Mouse (Mus musculus) R1 (cell line): ENCODE measurements around the gene Trpc2.

Source experiments
- DNase-seq: peaks from one replicate; pipeline ENCODE4 v3.0.0-alpha.2; 2018; ENCODE audit warnings: low read depth, low spot score

The Trpc2 gene

DNA sequence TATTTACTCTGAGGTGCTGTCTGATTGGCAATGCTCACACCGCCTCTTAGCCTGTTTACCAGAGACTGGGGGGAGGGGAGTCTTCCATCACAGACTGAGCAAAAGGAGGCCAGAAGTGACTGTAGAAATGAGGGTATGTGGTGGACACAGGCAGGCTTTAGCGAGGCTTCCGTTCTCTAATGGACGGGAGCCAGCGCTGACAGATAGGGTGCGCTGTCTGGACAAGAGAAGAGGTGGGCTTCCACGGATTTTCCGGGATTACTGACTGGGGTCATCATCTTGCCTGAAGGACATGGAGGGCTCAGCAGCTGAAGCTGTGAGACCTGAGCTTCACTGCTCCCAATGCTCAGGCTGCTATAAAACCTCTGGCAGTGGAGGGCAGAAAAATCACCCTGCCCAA lies 19.3 kb downstream of the Trpc2 start:
- DNase-seq, result no peak

DNA sequence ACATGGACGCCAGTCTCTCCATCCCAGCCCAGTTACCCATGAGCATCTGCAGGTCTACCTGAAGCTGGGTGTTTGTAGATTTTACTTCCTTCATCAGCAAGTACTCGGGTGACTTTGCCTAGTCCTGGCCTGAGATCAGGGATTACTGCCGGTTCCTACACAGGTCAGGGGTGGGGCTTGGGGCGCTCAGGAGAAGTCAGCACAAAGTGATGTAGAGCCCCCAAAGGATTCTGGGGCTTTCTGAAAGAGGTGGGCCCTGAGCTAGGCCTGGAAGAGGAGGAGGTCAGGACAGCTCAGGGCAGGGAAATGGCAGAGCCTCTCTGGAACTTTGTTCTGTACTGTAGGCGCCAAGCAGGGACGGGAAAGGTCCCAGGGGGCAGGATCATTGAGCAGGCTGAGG lies 19.8 kb downstream of the Trpc2 start:
- peak; percentile 77 for DNase-seq

DNA sequence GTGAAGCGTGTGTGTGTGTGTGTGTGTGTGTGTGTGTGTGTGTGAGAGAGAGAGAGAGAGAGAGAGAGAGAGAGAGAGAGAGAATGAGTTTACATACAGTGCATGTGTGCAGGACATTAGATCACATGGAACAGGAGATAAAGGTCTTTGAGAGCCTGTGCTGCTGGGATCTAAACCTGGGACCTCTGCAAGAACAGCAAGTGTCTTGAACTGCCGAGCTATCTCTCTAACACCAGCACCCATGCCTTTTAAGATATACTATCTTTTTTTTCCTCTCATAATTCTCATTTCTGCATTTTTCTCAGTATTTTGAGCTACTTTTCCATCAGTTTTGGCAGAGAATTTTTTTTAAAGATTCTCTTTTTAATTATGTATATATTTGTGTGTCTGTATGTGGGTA lies 20.6 kb downstream of the Trpc2 start:
- no peak for DNase-seq

DNA sequence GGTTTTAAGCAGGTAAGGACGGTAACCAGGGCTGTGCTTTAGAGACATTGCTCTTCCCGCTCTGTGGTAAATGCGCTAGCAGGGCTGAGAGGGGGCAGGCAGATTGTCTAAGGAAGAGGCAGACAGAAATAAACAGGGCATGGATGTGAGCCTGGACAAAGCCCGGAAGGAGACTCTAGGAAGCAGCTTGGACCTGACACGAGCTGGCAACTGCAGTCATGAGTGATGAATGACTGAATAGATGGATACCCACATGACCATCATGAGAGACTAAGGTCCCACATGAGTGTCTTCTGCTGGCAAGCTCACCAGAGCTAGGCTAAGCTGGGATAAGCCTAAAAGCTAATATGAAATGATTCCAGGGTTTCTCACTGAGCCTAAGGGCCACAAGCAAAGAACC lies 21.2 kb downstream of the Trpc2 start:
- no peak for DNase-seq

DNA sequence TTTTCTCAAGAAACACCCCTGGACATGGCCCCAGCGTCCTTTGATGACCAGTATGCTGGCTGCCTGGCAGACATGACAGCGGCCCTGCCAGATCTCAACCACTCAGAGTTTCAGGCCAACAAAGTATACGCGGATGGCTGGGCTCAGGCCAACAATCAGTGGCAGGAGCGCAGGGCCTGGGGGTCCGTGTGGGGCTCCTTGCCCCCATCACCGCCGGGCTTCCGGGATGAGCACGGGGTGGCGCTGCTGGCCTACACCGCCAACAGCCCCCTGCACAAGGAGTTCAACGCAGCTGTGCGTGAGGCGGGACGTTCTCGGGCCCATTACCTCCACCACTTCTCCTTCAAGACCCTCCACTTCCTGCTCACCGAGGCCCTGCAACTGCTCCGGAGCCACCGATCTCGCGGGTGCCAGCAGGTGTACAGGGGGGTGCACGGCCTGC lies 23.8 kb downstream of the Trpc2 start:
- DNase-seq, result peak; percentile 53

DNA sequence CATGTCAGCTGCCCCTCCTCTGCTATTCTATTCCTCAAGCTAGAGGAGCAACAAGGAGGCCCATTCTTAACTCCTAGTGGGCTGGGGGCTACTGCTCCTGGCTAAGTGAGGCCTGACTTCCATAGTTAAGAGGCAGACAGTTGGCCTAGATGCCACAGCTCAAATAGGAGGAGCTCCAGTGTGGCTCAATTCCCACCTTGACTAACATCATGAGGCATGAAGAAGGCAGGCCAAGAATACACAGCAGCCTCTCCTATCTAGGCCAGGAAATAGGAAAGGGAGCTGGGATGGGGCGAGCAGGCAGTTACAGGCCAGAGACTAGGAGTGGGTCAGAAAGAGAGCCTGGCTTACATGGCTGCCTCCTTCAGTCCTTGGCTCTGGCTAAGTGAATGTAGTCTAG lies 25.3 kb downstream of the Trpc2 start:
- DNase-seq, result no peak

DNA sequence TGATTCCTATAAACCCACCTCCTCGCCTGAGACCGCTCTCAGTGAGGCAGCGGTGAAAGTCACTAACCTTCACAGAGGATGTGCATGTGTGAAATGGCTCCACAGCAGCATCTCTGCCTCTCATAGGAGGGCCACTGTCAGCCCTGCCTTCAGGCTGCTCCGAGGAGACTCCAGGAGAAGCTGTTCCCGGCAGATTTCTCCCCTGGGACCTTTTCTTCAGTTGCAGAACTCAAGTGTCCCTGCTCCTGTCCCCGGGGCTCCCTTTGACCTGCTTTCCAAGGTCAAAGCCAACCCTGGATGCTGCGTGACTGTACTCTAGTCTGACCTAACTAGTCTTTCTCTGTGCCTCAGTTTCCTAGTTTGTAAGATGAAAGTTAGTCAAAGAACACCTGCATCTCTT lies 26.3 kb downstream of the Trpc2 start, which contains the start of gene Art5:
Gene Art5 (minus strand): TSS at position 319 of the 400 bp plus-strand sequence.
- DNase-seq, result no peak

DNA sequence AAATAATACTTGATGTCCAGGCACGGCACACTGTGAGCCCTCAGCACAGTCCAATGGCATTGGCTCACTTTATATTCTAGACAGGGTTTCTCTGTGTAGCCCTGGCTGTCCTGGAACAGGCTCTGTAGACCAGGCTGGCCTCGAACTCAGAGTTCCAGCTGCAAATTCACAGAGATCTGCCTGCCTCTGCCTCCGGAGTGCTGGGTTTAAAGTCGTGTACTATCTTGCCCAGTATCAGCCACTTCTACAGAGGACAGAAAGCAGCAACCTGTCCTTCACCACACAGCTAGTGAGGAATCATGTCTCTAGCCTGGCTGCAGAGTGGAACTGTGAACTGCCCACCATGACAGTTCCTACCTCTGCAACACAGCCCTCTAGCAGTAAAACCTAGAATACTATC lies 26.8 kb downstream of the Trpc2 start:
- DNase-seq, result no peak

DNA sequence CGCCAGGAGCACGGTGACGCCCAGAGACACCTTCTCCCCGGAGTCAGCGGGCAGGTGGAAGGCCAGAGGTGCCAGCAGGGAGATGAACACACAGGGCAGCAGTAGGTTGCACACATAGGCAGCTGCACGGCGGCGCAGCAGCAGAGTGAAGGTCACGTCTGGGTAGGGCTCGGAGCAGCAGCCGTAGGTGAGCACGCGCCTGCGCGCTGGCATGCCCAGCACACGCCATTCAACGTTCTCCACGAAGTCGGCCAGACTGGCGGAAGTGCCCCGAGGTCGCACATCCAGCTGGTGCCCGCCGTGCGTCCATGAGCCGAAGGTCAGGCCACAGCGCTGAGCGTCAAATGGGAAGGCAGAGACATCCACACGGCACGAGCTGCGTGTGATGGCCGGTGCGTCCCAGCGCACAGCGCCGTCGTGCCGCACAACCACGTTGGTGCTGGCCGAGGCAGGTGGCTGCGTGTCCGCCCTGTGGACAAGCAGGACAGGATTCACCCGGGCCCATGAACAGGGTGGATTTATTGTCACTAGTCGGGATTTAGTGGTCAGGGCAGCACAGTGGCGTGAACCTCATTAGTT lies 30.3 kb downstream of the Trpc2 start:
- DNase-seq, result peak; percentile 39

DNA sequence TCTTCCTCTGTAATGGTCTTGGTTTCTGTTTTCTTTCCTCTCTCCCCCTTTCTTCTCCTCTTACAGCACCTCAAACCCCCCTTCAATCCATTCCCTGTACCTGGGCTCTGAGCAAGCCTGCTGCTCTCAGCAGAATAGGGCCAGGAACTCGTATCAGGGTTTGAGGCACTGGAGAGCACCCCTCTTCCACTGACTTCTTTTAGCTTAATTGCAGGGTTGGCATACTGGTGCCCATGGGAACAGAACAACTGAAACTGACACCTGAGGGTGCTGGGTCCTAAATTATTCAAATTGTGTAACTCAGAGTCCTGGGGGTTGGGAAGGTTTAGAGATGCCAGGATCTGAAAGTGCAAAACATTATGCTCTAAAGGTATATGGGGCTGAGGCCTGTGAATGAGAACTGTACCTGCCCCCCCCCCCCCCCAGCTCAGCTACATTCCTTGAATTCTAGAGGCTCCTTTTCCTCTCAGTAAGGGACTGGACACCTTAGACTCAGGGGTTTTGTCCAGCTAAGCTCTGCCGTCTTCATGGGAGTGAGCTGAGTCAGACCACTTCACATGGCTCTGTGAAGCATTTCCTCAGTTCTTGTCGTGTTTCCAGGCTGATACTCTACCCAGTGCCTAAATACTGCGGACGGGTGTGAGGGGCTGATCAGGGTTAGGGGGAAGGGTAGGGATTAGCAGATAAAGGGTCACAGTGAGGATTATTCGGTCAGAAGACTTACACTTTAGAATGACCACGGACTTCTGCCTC lies 33.8 kb downstream of the Trpc2 start, which contains the start of gene Chrna10:
Gene Chrna10 (minus strand): TSS at position 250 of the 753 bp plus-strand sequence.
- no peak for DNase-seq

DNA sequence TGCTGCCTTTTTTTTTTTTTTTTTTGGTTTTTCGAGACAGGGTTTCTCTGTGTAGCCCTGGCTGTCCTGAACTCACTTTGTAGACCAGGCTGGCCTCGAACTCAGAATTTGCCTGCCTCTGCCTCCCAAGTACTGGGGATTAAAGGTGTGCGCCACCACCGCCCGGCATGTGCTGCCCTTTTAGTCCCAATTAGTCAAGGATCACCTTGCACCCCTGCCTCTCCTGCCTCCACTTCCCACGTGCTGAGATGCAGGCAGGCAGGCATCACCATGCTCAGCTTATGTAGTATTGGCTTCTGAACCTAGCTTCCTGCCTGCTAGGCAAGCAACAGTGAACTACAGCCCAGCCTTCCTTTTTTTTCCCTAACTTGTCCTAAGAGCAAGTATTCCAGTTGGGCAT lies 34.5 kb downstream of the Trpc2 start:
- DNase-seq, result no peak

DNA sequence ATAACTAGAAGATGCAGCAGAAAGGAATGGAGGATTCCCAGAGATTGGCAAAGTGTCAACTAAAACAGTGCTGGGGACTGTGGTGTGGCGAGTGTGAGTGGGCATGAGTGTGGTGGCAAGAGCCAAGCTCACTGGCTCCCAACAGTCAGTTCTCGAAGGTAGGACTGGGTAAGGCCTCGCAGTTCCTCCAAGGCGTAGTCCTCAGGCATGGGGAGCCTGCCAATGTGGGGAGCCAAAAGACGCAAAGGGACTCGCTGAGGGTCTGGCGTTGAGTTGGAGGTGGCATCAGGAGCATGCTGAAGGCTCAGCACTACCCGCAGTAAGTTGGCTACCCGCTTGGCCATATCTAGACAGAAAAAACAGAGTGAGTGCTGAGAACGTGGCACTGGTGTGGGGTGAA lies 37.4 kb downstream of the Trpc2 start:
- no peak for DNase-seq

DNA sequence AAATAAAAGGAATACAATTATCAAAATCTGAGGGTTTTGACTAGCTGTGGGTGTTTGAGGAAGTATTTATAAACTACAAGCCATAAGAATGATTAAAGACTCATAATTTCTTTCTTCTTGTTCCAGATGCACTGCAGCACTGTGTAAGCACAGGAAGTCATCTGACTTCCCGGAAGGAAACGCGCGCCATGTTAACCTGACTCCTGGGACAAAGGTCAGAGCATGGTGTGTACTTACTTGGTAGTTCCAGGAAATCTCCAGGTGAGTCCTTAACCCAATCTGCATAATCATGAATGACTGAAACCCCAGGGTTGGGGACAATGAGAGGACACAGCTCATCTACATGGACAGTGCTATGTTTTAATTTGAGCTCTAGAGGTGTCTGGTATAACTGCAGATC lies 49.5 kb downstream of the Trpc2 start:
- DNase-seq, result peak; percentile 72

DNA sequence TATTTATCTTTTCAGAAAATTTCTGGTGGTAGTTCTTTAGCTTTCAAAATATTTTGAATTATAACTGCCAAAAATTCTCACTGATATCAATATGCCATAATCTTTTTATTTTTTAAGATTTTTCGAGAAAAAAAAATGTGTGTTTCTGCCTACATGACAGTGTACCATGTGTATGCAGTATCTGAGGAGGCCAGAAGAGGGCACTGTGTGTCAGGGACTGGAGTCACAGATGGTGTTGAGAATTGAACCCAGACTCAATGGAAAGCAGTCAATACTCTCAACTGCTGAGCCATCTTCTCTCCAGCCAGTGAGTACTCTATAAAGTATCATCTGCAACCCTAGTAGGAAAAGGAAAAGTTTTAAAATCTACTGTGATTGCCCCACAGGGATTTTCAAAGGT lies 54.5 kb downstream of the Trpc2 start:
- DNase-seq, result peak; percentile 67

DNA sequence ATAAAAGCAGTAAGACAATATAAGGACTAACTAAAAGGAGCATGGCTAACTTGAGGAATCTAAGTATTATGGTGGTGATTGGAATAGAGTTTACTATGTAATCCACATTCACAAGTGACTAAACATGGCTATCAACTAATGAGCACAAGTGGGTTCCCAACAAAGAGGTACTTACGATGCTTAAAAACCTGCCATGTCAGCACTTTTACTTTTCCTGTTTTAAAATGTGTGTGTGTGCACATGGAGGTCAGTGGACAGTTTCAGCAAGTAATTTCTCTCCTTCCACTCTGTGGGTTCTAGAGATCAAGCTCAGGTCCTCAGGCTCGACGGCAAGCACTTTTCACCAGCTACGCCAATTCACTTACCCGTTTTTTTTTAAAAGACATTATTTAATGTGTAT lies 55.0 kb downstream of the Trpc2 start:
- DNase-seq, result no peak
